Mouse (Mus musculus) forebrain, embryonic 14.5 days (tissue): ENCODE data around the gene Pet2. TPM values are rescaled to one million over a fixed set of nuclear protein-coding genes. Genes with fewer than 3 reads are reported as not detected.

ENCODE experiments used
- ATAC-seq: fragments of 200-750 bp; cut with Nextera tagmentation; 2 replicates; pipeline ENCODE4 v1.8.0; 2017; ENCODE audit warnings: mild to moderate bottlenecking, moderate library complexity
- DNase-seq: peaks from one replicate; pipeline ENCODE4 v3.0.0-alpha.2; 2015; ENCODE audit warnings: low spot score
- H3K27ac ChIP-seq: fragments of 300-500 bp; sonication (generic); 2 replicates; pipeline ENCODE4 v1.5.1; 2014; ENCODE audit warnings: low read depth, mild to moderate bottlenecking, control low read depth, low read length, moderate library complexity
- H3K27me3 ChIP-seq: fragments of 300-500 bp; sonication (generic); replicated peaks from 2 replicates; pipeline ENCODE4 v1.6.1; 2014; ENCODE audit warnings: low read length, control low read depth, mixed read lengths; ENCODE audit not compliant: control insufficient read depth, insufficient read depth
- H3K36me3 ChIP-seq: fragments of 300-500 bp; sonication (generic); 2 replicates; pipeline ENCODE4 v1.6.1; 2014; ENCODE audit warnings: low read length, control low read depth; ENCODE audit not compliant: control insufficient read depth, insufficient read depth
- H3K4me1 ChIP-seq: fragments of 300-500 bp; sonication (generic); 2 replicates; pipeline ENCODE4 v1.6.1; 2014; ENCODE audit warnings: antibody characterized with exemption, low read length, control low read depth; ENCODE audit not compliant: control insufficient read depth, insufficient read depth
- H3K4me2 ChIP-seq: fragments of 300-500 bp; sonication (generic); 2 replicates; pipeline ENCODE4 v1.6.1; 2014; ENCODE audit warnings: mild to moderate bottlenecking, control low read depth, low read length
- H3K4me3 ChIP-seq: fragments of 300-500 bp; sonication (generic); 2 replicates; pipeline ENCODE4 v1.5.1; 2014; ENCODE audit warnings: low read depth, low read length, control low read depth
- H3K9ac ChIP-seq: fragments of 300-500 bp; sonication (generic); 2 replicates; pipeline ENCODE4 v1.6.1; 2014; ENCODE audit warnings: mild to moderate bottlenecking, low read length, control low read depth, moderate library complexity
- H3K9me3 ChIP-seq: fragments of 300-500 bp; sonication (generic); replicated peaks from 2 replicates; pipeline ENCODE4 v1.6.1; 2016; ENCODE audit warnings: low read length, control low read depth, mixed read lengths; ENCODE audit not compliant: control insufficient read depth
- WGBS: fragments of 180-500 bp; shearing (Covaris S2); extraction: QIAGEN DNeasy Blood & Tissue Kit; methylation state at CpG from one replicate; pipeline ENCODE4 v1.1.7; 2014; 5-methylcytosine and 5-hydroxymethylcytosine counted together
- polyA plus RNA-seq: library from polyadenylated mRNA; unstranded; fragments of >200 nt; fragmentation: Nextera tagmentation; extraction: Ambion mirVana; gene quantifications from 2 replicates; pipeline ENCODE4 v1.2.1, GENCODE M21; 2014

The Pet2 gene
- polyA plus RNA-seq, result not detected in 2 replicates

- Histone ChIP-seq H3K4me1 (no peaks in the 10 kb centered on the region), H3K36me3 (no peaks in the 10 kb centered on the region), H3K9me3 (no peaks in the 10 kb centered on the region), H3K27ac (no peak within 1 kb of the TSS), H3K27me3 (no peaks in the 10 kb centered on the region), H3K4me2 (no peak within 1 kb of the TSS), H3K9ac (no peak within 1 kb of the TSS), H3K4me3 (no peak within 1 kb of the TSS)
- DNase-seq, result no peak
- no peak for ATAC-seq
- 91% methylated on average over 9 of the region's 9 CpGs for WGBS
Observed at GRCm38 (mm10) chrX:89409589-89409988, at the start of gene Pet2. Pet2 (minus strand) TSS chrX:89409689.
